Mouse (Mus musculus) small intestine, adult 2 months (tissue): Measurements from ENCODE around the gene Tctex1d4.

ENCODE experiments used
- CTCF ChIP-seq: fragments of 200-500 bp; IDR thresholded peaks from 2 replicates; pipeline ENCODE4 v1.5.1; 2012; ENCODE audit warnings: low read depth, mild to moderate bottlenecking, control low read depth, inconsistent platforms, low read length, moderate library complexity, mixed read lengths; ENCODE audit not compliant: insufficient replicate concordance, insufficient read length; ENCODE audit errors: extremely low read depth
- POLR2A ChIP-seq: fragments of 200-500 bp; IDR thresholded peaks from 2 replicates; pipeline ENCODE4 v1.6.1; 2012; ENCODE audit warnings: low read depth, mild to moderate bottlenecking, control low read depth, inconsistent platforms, low read length, moderate library complexity

GRCm38 (mm10) chr4:117148815-117149214, 22.2 kb downstream of the Tctex1d4 start:
- TF ChIP-seq CTCF (no peak), POLR2A (no peak)
